Comparison of ENCODE assay signal across 8 mouse cellular contexts in genomic region chr14:46760355-46761029, GRCm38 (mm10). TPM values are rescaled to one million over a fixed set of nuclear protein-coding genes. Genes with fewer than 3 reads are reported as not detected.
DNase-seq lines count a peak whose midpoint lies in the region; ATAC-seq and TF ChIP-seq lines count a peak whose summit lies in the region.

Gene Cdkn3, plus strand, starts transcription at chr14:46760541.

- H3K4me2 ChIP-seq in heart, embryonic 15.5 days = peak within 1 kb of the TSS; percentile 83
- peak within 1 kb of the TSS; percentile 84 for H3K4me2 ChIP-seq in liver, embryonic 14.5 days (ENCODE audit: low read depth)
- H3K4me2 ChIP-seq in neural tube, embryonic 11.5 days (ENCODE audit: low read depth) = peak within 1 kb of the TSS; percentile 74
- H3K4me2 ChIP-seq in stomach, postnatal 0 days (replicated peaks; ENCODE audit: low read depth) = peak within 1 kb of the TSS; percentile 94

- H3K9ac ChIP-seq in heart, embryonic 15.5 days = peak within 1 kb of the TSS; percentile 58
- H3K9ac ChIP-seq in liver, embryonic 14.5 days (replicated peaks) = peak within 1 kb of the TSS; percentile 98
- peak within 1 kb of the TSS; percentile 59 for H3K9ac ChIP-seq in neural tube, embryonic 11.5 days (ENCODE audit: low read length)
- H3K9ac ChIP-seq in stomach, postnatal 0 days (ENCODE audit: low read length) = peak within 1 kb of the TSS; percentile 68

- peaks cover 23% of the 10 kb centered on the region for H3K36me3 ChIP-seq in forebrain, embryonic 10.5 days (replicated peaks)
- H3K36me3 ChIP-seq in heart, embryonic 15.5 days = peaks cover 3% of the 10 kb centered on the region; the same call in 1 of the 2 replicates
- H3K36me3 ChIP-seq in liver, embryonic 14.5 days (replicated peaks; ENCODE audit: control insufficient read depth, insufficient read depth, low read depth) = peaks cover 22% of the 10 kb centered on the region
- no peaks in the 10 kb centered on the region for H3K36me3 ChIP-seq in neural tube, embryonic 11.5 days (ENCODE audit: control insufficient read depth, insufficient read depth, low read length)
- peaks cover 4% of the 10 kb centered on the region for H3K36me3 ChIP-seq in stomach, postnatal 0 days (ENCODE audit: control insufficient read depth, insufficient read depth, low read length)

- H3K4me1 ChIP-seq in forebrain, embryonic 10.5 days = peaks cover 17% of the 10 kb centered on the region
- peaks cover 10% of the 10 kb centered on the region for H3K4me1 ChIP-seq in heart, embryonic 15.5 days (replicated peaks)
- peaks cover 5 to 15% of the 10 kb centered on the region in 2 experiments for H3K4me1 ChIP-seq in liver, embryonic 14.5 days (replicated peaks; ENCODE audit: control insufficient read depth in 2 of 2, insufficient read depth in 2 of 2, low read length in 1 of 2)
- peaks cover 9% of the 10 kb centered on the region for H3K4me1 ChIP-seq in neural tube, embryonic 11.5 days (ENCODE audit: control insufficient read depth, insufficient read depth, low read length)
- no peaks in the 10 kb centered on the region for H3K4me1 ChIP-seq in stomach, postnatal 0 days (replicated peaks; ENCODE audit: control insufficient read depth, insufficient read depth)

- peak; percentile 98 for ATAC-seq in heart, embryonic 15.5 days (replicated peaks; ENCODE audit: insufficient number of reproducible peaks, insufficient read depth, low FRiP score, low read depth)
- ATAC-seq in liver, embryonic 14.5 days (ENCODE audit: insufficient read depth) = peak; percentile 99
- ATAC-seq in neural tube, embryonic 11.5 days (ENCODE audit: insufficient read depth, low FRiP score, low TSS enrichment) = peak; percentile 100
- peak; percentile 100 for ATAC-seq in stomach, postnatal 0 days (ENCODE audit: low FRiP score, low TSS enrichment)

- peak within 1 kb of the TSS; percentile 90 for H3K27ac ChIP-seq in forebrain, embryonic 10.5 days
- 0 out of 2 replicates have a peak within 1 kb of the TSS, but pooled peaks have one; percentile 6 for H3K27ac ChIP-seq in heart, embryonic 15.5 days
- H3K27ac ChIP-seq in liver, embryonic 14.5 days = peak within 1 kb of the TSS; percentile 64
- no peak within 1 kb of the TSS for H3K27ac ChIP-seq in neural tube, embryonic 11.5 days (ENCODE audit: low read depth, low read length)
- H3K27ac ChIP-seq in stomach, postnatal 0 days (replicated peaks) = no peak within 1 kb of the TSS

- no peaks in the 10 kb centered on the region for H3K27me3 ChIP-seq in forebrain, embryonic 10.5 days (ENCODE audit: poor library complexity, severe bottlenecking)
- H3K27me3 ChIP-seq in heart, embryonic 15.5 days = no peaks in the 10 kb centered on the region
- no peaks in the 10 kb centered on the region for H3K27me3 ChIP-seq in liver, embryonic 14.5 days (ENCODE audit: control insufficient read depth, insufficient read depth, low read length)
- H3K27me3 ChIP-seq in neural tube, embryonic 11.5 days (ENCODE audit: control insufficient read depth, insufficient read depth, low read length) = no peaks in the 10 kb centered on the region
- H3K27me3 ChIP-seq in stomach, postnatal 0 days (ENCODE audit: control insufficient read depth, insufficient read depth, low read length) = no peaks in the 10 kb centered on the region

- peak; percentile 87 to 88 for DNase-seq in CD8-positive naive resting alpha-beta T cell, adult 2 months (ENCODE audit: low read depth in 2 of 2, low spot score in 2 of 2)
- DNase-seq in c-Kit-positive CD71-negative TER-119-negative erythroid progenitor cells, embryonic 14.5 days (ENCODE audit: low read depth) = peak; percentile 87
- peak; percentile 90 for DNase-seq in forebrain, embryonic 10.5 days (ENCODE audit: extremely low spot score, low spot score)
- peak; percentile 92 to 97 for DNase-seq in kidney, postnatal 25 days
- peak; percentile 96 to 97 (median 96) for DNase-seq in liver, embryonic 14.5 days (ENCODE audit: low read depth in 3 of 3, low spot score in 3 of 3)
- DNase-seq in neural tube, embryonic 11.5 days (ENCODE audit: low spot score) = peak; percentile 91
- peak; percentile 94 for DNase-seq in stomach, postnatal 0 days (ENCODE audit: low spot score)

- no peak for TF ChIP-seq CTCF in liver, embryonic 14.5 days (IDR thresholded peaks at IDR 0.05; ENCODE audit: low read depth)
- TF ChIP-seq CTCF in stomach, postnatal 0 days (IDR thresholded peaks at IDR 0.05; ENCODE audit: low read depth) = peak; percentile 1; the same call in 1 of the 2 replicates

- under 1% methylated on average over 54 of the region's 54 CpGs for WGBS in forebrain, embryonic 10.5 days
- under 1% methylated on average over 54 of the region's 54 CpGs for WGBS in heart, embryonic 15.5 days
- under 1% methylated on average over 54 of the region's 54 CpGs for WGBS in liver, embryonic 14.5 days (ENCODE audit: insufficient replicate concordance)
- WGBS in neural tube, embryonic 11.5 days = under 1% methylated on average over 53 of the region's 54 CpGs
- WGBS in stomach, postnatal 0 days = under 1% methylated on average over 54 of the region's 54 CpGs

- H3K9me3 ChIP-seq in forebrain, embryonic 10.5 days = peaks cover 11% of the 10 kb centered on the region; the same call in 1 of the 2 replicates
- no peaks in the 10 kb centered on the region for H3K9me3 ChIP-seq in heart, embryonic 15.5 days (replicated peaks)
- no peaks in the 10 kb centered on the region for H3K9me3 ChIP-seq in liver, embryonic 14.5 days (ENCODE audit: control insufficient read depth, low read length)
- no peaks in the 10 kb centered on the region for H3K9me3 ChIP-seq in neural tube, embryonic 11.5 days (ENCODE audit: control insufficient read depth, low read length)
- H3K9me3 ChIP-seq in stomach, postnatal 0 days (ENCODE audit: control insufficient read depth, low read length) = no peaks in the 10 kb centered on the region

- no peak for TF ChIP-seq EP300 in liver, embryonic 14.5 days (IDR thresholded peaks at IDR 0.05; ENCODE audit: low read depth)
- TF ChIP-seq EP300 in stomach, postnatal 0 days (optimal IDR thresholded peaks at IDR 0.05) = no peak

- H3K4me3 ChIP-seq in forebrain, embryonic 10.5 days = peak within 1 kb of the TSS; percentile 83
- H3K4me3 ChIP-seq in heart, embryonic 15.5 days = peak within 1 kb of the TSS; percentile 64
- peak within 1 kb of the TSS; percentile 91 to 94 for H3K4me3 ChIP-seq in liver, embryonic 14.5 days (ENCODE audit: insufficient read depth in 1 of 2, low read depth in 2 of 2, low read length in 2 of 2)
- peak within 1 kb of the TSS; percentile 70 for H3K4me3 ChIP-seq in neural tube, embryonic 11.5 days (ENCODE audit: low read depth, low read length)
- peak within 1 kb of the TSS; percentile 82 for H3K4me3 ChIP-seq in stomach, postnatal 0 days (ENCODE audit: low read depth, low read length)

RNA-seq across cellular contexts. Expression of gene Cdkn3, which starts in this region (rescaled TPM):
- 42.8 and 53.3 TPM in 2 replicates for polyA plus RNA-seq in forebrain, embryonic 10.5 days (2016; fragmentation: Nextera tagmentation; extraction: Ambion mirVana)
- polyA plus RNA-seq in heart, embryonic 15.5 days (2015; fragmentation: Nextera tagmentation; extraction: Ambion mirVana) = 44.8 and 51.0 TPM in 2 replicates
- polyA plus RNA-seq in liver, embryonic 14.5 days (2012; rRNA removed) = 28.8 and 41.1 TPM in 2 replicates
- polyA plus RNA-seq in liver, embryonic 14.5 days (2014; fragmentation: Nextera tagmentation; extraction: Ambion mirVana) = 128 and 135 TPM in 2 replicates
- 38.2 and 41.7 TPM in 2 replicates for polyA plus RNA-seq in neural tube, embryonic 11.5 days (2014; fragmentation: Nextera tagmentation; extraction: Ambion mirVana)
- polyA plus RNA-seq in stomach, postnatal 0 days (2015; fragmentation: Nextera tagmentation; extraction: Ambion mirVana) = 25.0 and 30.3 TPM in 2 replicates

Comparison
In these comparisons a context has a peak if more than half of its experiments do, and no peak if none do; other contexts are left out.
1. H3K27ac ChIP-seq: peak in forebrain, embryonic 10.5 days (single experiment), heart, embryonic 15.5 days (single experiment) and liver, embryonic 14.5 days (single experiment); none in neural tube, embryonic 11.5 days (single experiment) and stomach, postnatal 0 days (single experiment).
2. Peak in every context shown above with its lines, with median percentiles within 50 percentile points of each other: DNase-seq, H3K4me3 ChIP-seq, ATAC-seq, H3K4me2 ChIP-seq and H3K9ac ChIP-seq.